Mouse (Mus musculus) MEL (cell line): ENCODE measurements around the gene Pxn. TPM values are rescaled to one million over a fixed set of nuclear protein-coding genes. Genes with fewer than 3 reads are reported as not detected.

Experiments
- DNase-seq: peaks from one replicate; pipeline ENCODE4 v3.0.0; 2011; ENCODE audit warnings: low read depth, low spot score
- H3K27ac ChIP-seq: 2 replicates; pipeline ENCODE4 v1.5.1; 2012; ENCODE audit warnings: low read depth, mild to moderate bottlenecking, control low read depth, low read length, moderate library complexity; ENCODE audit not compliant: control insufficient read depth
- H3K27me3 ChIP-seq, 2 experiments: fragments of 150-350 bp in 1 of 2; sonication (generic) in 1 of 2; 2 replicates each; pipeline ENCODE4 v1.6.1; 2012; ENCODE audit warnings: low read length in 2 of 2, mild to moderate bottlenecking in 2 of 2, improper control_type of control experiment in 1 of 2, moderate library complexity in 1 of 2; ENCODE audit not compliant: insufficient read depth in 2 of 2, control insufficient read depth in 1 of 2
- H3K36me3 ChIP-seq, 2 experiments: 2 replicates each; pipeline ENCODE4 v1.6.1; 2012 to 2014; ENCODE audit warnings: low read length in 2 of 2, improper control_type of control experiment in 1 of 2, inconsistent platforms in 1 of 2, mild to moderate bottlenecking in 1 of 2; ENCODE audit not compliant: insufficient read depth in 2 of 2, control insufficient read depth in 1 of 2
- H3K4me1 ChIP-seq, 2 experiments: fragments of 150-350 bp in 1 of 2; sonication (generic) in 1 of 2; 2 replicates each; pipeline ENCODE4 v1.6.1; 2012; ENCODE audit warnings: low read length in 2 of 2, improper control_type of control experiment in 1 of 2, mild to moderate bottlenecking in 1 of 2; ENCODE audit not compliant: insufficient read depth in 2 of 2, control insufficient read depth in 1 of 2
- H3K4me3 ChIP-seq, 2 experiments: fragments of 150-350 bp in 1 of 2; sonication (generic) in 1 of 2; 2 replicates each; pipeline ENCODE4 v1.5.1; 2012; ENCODE audit warnings: low read depth in 2 of 2, low read length in 2 of 2, mild to moderate bottlenecking in 2 of 2, moderate library complexity in 2 of 2, control low read depth in 1 of 2, improper control_type of control experiment in 1 of 2; ENCODE audit not compliant: control insufficient read depth in 1 of 2, insufficient read depth in 1 of 2
- H3K79me2 ChIP-seq: 2 replicates; pipeline ENCODE4 v1.6.1; 2012; ENCODE audit warnings: mild to moderate bottlenecking, low read length, moderate library complexity; ENCODE audit not compliant: control insufficient read depth, poor library complexity, insufficient read depth
- H3K9ac ChIP-seq: 2 replicates; pipeline ENCODE4 v1.6.1; 2012; ENCODE audit warnings: low read depth, mild to moderate bottlenecking, control low read depth, low read length, moderate library complexity; ENCODE audit not compliant: control insufficient read depth, poor library complexity, severe bottlenecking
- H3K9me3 ChIP-seq: fragments of 150-350 bp; sonication (generic); replicated peaks from 2 replicates; pipeline ENCODE4 v1.6.1; 2012; ENCODE audit warnings: mild to moderate bottlenecking, low read length, improper control_type of control experiment, moderate library complexity; ENCODE audit not compliant: insufficient read depth
- BHLHE40 ChIP-seq: IDR thresholded peaks from 2 replicates; pipeline ENCODE4 v1.6.1; 2012; ENCODE audit warnings: low read depth, mild to moderate bottlenecking, inconsistent platforms, low read length, improper control_type of control experiment, borderline replicate concordance
- CHD2 ChIP-seq: IDR thresholded peaks from 2 replicates; pipeline ENCODE4 v1.6.1; 2011; ENCODE audit warnings: low read length, improper control_type of control experiment
- CTCF ChIP-seq, 3 experiments: IDR thresholded peaks in 2 of 3; conservative IDR thresholded peaks in 1 of 3; 2 replicates each; pipeline ENCODE4 v1.5.1; 2011 to 2012; ENCODE audit warnings: low read length in 3 of 3, low read depth in 2 of 3, mild to moderate bottlenecking in 2 of 3, improper control_type of control experiment in 1 of 3, inconsistent platforms in 1 of 3, mixed read lengths in 1 of 3, moderate library complexity in 1 of 3; ENCODE audit not compliant: control insufficient read depth in 1 of 3, insufficient read depth in 1 of 3, poor library complexity in 1 of 3, severe bottlenecking in 1 of 3
- EP300 ChIP-seq, 2 experiments: IDR thresholded peaks; 2 replicates each; pipeline ENCODE4 v1.6.1; 2011; ENCODE audit warnings: improper control_type of control experiment in 2 of 2, low read length in 2 of 2, low read depth in 1 of 2, mild to moderate bottlenecking in 1 of 2
- ETS1 ChIP-seq: IDR thresholded peaks from 2 replicates; pipeline ENCODE4 v1.6.1; 2012; ENCODE audit warnings: low read depth, mild to moderate bottlenecking, inconsistent platforms, low read length, improper control_type of control experiment, moderate library complexity
- GATA1 ChIP-seq: IDR thresholded peaks from 2 replicates; pipeline ENCODE4 v1.6.1; 2011; ENCODE audit warnings: low read depth, low read length, improper control_type of control experiment
- HCFC1 ChIP-seq: IDR thresholded peaks from 2 replicates; pipeline ENCODE4 v1.6.1; 2012; ENCODE audit warnings: low read depth, mild to moderate bottlenecking, inconsistent platforms, low read length, improper control_type of control experiment, moderate library complexity
- KAT2A ChIP-seq: conservative IDR thresholded peaks from 2 replicates; pipeline ENCODE4 v1.6.1; 2012; ENCODE audit warnings: low read depth, low read length, improper control_type of control experiment, inconsistent platforms
- MAFK ChIP-seq: IDR thresholded peaks from 2 replicates; pipeline ENCODE4 v1.6.1; 2011; ENCODE audit warnings: low read depth, mild to moderate bottlenecking, low read length, improper control_type of control experiment, borderline replicate concordance
- MAX ChIP-seq: IDR thresholded peaks from 2 replicates; pipeline ENCODE4 v1.6.1; 2011; ENCODE audit warnings: low read length, improper control_type of control experiment
- MYB ChIP-seq: IDR thresholded peaks from 2 replicates; pipeline ENCODE4 v1.6.1; 2011; ENCODE audit warnings: mild to moderate bottlenecking, low read depth, low read length, improper control_type of control experiment
- NELFE ChIP-seq: IDR thresholded peaks from 2 replicates; pipeline ENCODE4 v1.6.1; 2011; ENCODE audit warnings: low read depth, low read length, improper control_type of control experiment
- NRF1 ChIP-seq: IDR thresholded peaks from 2 replicates; pipeline ENCODE4 v1.6.1; 2014; ENCODE audit warnings: low read depth, mild to moderate bottlenecking, inconsistent platforms, low read length, improper control_type of control experiment, moderate library complexity; ENCODE audit not compliant: poor library complexity, insufficient read depth, severe bottlenecking
- POLR2A ChIP-seq, 2 experiments: IDR thresholded peaks; 2 replicates each; pipeline ENCODE4 v1.6.1; 2011 to 2012; ENCODE audit warnings: low read length in 2 of 2, mild to moderate bottlenecking in 2 of 2, control low read depth in 1 of 2, improper control_type of control experiment in 1 of 2, low read depth in 1 of 2, moderate library complexity in 1 of 2; ENCODE audit not compliant: control insufficient read depth in 1 of 2, insufficient read depth in 1 of 2, poor library complexity in 1 of 2
- POLR2AphosphoS2 ChIP-seq: IDR thresholded peaks from 2 replicates; pipeline ENCODE4 v1.6.1; 2011; ENCODE audit warnings: low read length, improper control_type of control experiment
- RCOR1 ChIP-seq: IDR thresholded peaks from 2 replicates; pipeline ENCODE4 v1.6.1; 2012; ENCODE audit warnings: low read depth, mild to moderate bottlenecking, inconsistent platforms, low read length, improper control_type of control experiment
- TBP ChIP-seq: IDR thresholded peaks from 2 replicates; pipeline ENCODE4 v1.8.0; 2011; ENCODE audit warnings: low read depth, low read length, improper control_type of control experiment
- TCF12 ChIP-seq: IDR thresholded peaks from 2 replicates; pipeline ENCODE4 v1.6.1; 2014; ENCODE audit warnings: low read depth, mild to moderate bottlenecking, inconsistent platforms, low read length, improper control_type of control experiment, moderate library complexity
- UBTF ChIP-seq: IDR thresholded peaks from 2 replicates; pipeline ENCODE4 v1.6.1; 2012; ENCODE audit warnings: low read depth, mild to moderate bottlenecking, inconsistent platforms, low read length, improper control_type of control experiment, moderate library complexity, borderline replicate concordance; ENCODE audit not compliant: insufficient read depth
- USF1 ChIP-seq: IDR thresholded peaks from 2 replicates; pipeline ENCODE4 v1.6.1; 2014; ENCODE audit warnings: low read depth, mild to moderate bottlenecking, inconsistent platforms, low read length, improper control_type of control experiment, moderate library complexity
- ZC3H11A ChIP-seq: IDR thresholded peaks from 2 replicates; pipeline ENCODE4 v1.6.1; 2012; ENCODE audit warnings: low read depth, mild to moderate bottlenecking, inconsistent platforms, low read length, improper control_type of control experiment
- ZKSCAN1 ChIP-seq: IDR thresholded peaks from 2 replicates; pipeline ENCODE4 v1.6.1; 2012; ENCODE audit warnings: low read depth, mild to moderate bottlenecking, inconsistent platforms, low read length, improper control_type of control experiment, moderate library complexity
- polyA plus RNA-seq, 2 experiments: library from polyadenylated mRNA; stranded (reverse) in 1 of 2; unstranded in 1 of 2; fragments of >175 nt in 1 of 2; fragments of >200 nt in 1 of 2; gene quantifications; 2 replicates each; pipeline versions ENCODE4 v1.2.1 to v1.2.4; 2012; ENCODE audit warnings: low replicate concordance in 2 of 2, low read depth in 1 of 2; ENCODE audit not compliant: insufficient read length in 2 of 2, insufficient read depth in 1 of 2, missing spikeins in 1 of 2
- total RNA-seq: library from RNA; depleted of rRNA; stranded (reverse); fragments of 300-350 nt; gene quantifications from 2 replicates; pipeline ENCODE4 v1.2.3, GENCODE M21; 2012

Pxn gene
- total and polyA plus RNA-seq, 3 experiments = 15.2 to 167 (median 29.2) TPM

GRCm38 (mm10) chr5:115529742-115530446, 23.4 kb downstream of the Pxn start:
- H3K79me2 ChIP-seq = no peaks in the 10 kb centered on the region
- H3K9me3 ChIP-seq = no peaks in the 10 kb centered on the region
- DNase-seq = no peak
- no peak overlapping the region for H3K27ac ChIP-seq
- no peak overlapping the region for H3K4me3 ChIP-seq
- TF ChIP-seq UBTF = no peak
- TF ChIP-seq ZKSCAN1 = no peak
- no peak for TF ChIP-seq NELFE
- no peak for TF ChIP-seq POLR2A (IDR thresholded peaks at IDR 0.05; ENCODE audit: control insufficient read depth in 1 of 2, insufficient read depth in 1 of 2, low read depth in 1 of 2, low read length in 2 of 2, poor library complexity in 1 of 2)
- TF ChIP-seq MAX = no peak
- no peak for TF ChIP-seq POLR2AphosphoS2
- TF ChIP-seq TBP = no peak
- no peak for TF ChIP-seq KAT2A
- no peak for TF ChIP-seq MYB
- TF ChIP-seq CTCF (IDR thresholded peaks at IDR 0.05 in 2 of 3, conservative IDR thresholded peaks at IDR 0.05 in 1 of 3; ENCODE audit: control insufficient read depth in 1 of 3, insufficient read depth in 1 of 3, low read depth in 2 of 3, low read length in 3 of 3, poor library complexity in 1 of 3, severe bottlenecking in 1 of 3) = no peak
- TF ChIP-seq BHLHE40 = no peak
- TF ChIP-seq ZC3H11A = no peak
- no peak; the same call in 1 of the 2 replicates for TF ChIP-seq USF1
- TF ChIP-seq CHD2 = no peak
- TF ChIP-seq EP300 (IDR thresholded peaks at IDR 0.05; ENCODE audit: low read depth in 1 of 2, low read length in 2 of 2) = no peak
- no peak overlapping the region for H3K9ac ChIP-seq
- H3K4me1 ChIP-seq = peaks cover 0 to 20% of the 10 kb centered on the region in 2 experiments; a peak in 2 of 4 replicates
- H3K36me3 ChIP-seq = peaks cover 0 to 5% of the 10 kb centered on the region in 2 experiments; a peak in 2 of 4 replicates
- no peaks in the 10 kb centered on the region for H3K27me3 ChIP-seq

DNA sequence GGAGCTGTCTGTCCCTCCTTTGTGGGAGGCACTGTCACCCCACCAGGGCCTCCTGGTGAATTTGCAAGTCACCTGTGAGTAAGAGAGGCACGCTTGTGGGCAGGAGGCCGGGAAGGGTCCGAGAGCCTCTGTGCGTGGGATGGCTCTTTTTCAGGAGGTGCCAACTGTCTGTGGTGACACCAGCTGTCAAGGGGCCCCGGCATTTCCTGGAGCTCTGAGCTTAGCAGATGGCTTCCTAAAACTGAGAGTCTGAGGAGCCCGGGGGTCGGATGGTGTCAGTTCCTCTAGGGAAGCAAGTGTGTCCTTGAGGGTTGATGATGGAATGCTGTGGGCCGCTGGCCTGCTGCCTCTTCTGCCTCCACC, 24.0 kb downstream of the Pxn start:
- Histone ChIP-seq H3K4me1 (peaks cover 0 to 26% of the 10 kb centered on the region in 2 experiments; a peak in 3 of 4 replicates), H3K79me2 (no peaks in the 10 kb centered on the region), H3K36me3 (peaks cover 0 to 10% of the 10 kb centered on the region in 2 experiments; a peak in 2 of 4 replicates), H3K27me3 (no peaks in the 10 kb centered on the region), H3K4me3 (no peak overlapping the region), H3K9me3 (no peaks in the 10 kb centered on the region), H3K9ac (no peak overlapping the region), H3K27ac (no peak overlapping the region)
- no peak for DNase-seq
- no peak for TF ChIP-seq GATA1
- no peak for TF ChIP-seq RCOR1
- TF ChIP-seq ETS1 = no peak
- TF ChIP-seq NELFE = no peak
- no peak for TF ChIP-seq TCF12
- TF ChIP-seq MAFK = no peak
- no peak for TF ChIP-seq HCFC1
- TF ChIP-seq NRF1 = no peak
